13 mouse cellular contexts compared by ENCODE assay signal in the genomic region with DNA sequence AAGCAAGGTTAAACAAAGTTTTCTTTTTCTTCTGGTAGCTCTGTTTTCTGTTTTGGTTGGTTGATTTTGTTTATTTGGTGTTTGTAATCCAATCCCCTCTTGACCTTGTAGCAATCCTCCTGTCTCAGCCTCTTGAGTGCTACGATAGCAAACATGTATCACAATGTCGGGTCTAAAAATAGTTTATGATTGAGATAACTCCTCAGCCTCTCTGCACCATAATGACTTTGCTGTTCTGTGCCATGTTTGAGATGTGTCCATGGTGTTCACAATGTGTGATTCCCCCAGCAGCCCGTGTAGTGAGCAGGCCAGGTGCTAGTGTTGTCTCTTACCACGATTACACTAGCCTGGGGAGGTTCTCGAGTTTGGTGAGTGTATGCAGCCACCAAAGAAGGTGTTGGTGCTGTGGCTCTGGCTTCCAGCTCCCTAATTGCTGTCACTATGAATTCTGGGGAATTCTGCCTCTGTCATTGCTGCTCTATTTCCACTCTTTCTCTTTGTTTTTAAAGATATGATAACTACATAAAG.
"Had no signal": no experiment of that assay in that cellular context is flagged by ENCODE, and none has a peak within 500 bp of the region (broad histone marks: within the 10 kb centered on the region; RNA-seq: fewer than 3 reads in every experiment).

No protein-coding gene starts in this region.

- H3K4me3 ChIP-seq: limb, embryonic 15.5 days; lung, embryonic 15.5 days; midbrain, embryonic 13.5 days; stomach, embryonic 15.5 days had no signal

- H3K4me2 ChIP-seq: limb, embryonic 15.5 days; lung, embryonic 15.5 days; midbrain, embryonic 13.5 days; stomach, embryonic 15.5 days had no signal

- H3K4me1 ChIP-seq: limb, embryonic 15.5 days; lung, embryonic 15.5 days; midbrain, embryonic 13.5 days; stomach, embryonic 15.5 days had no signal

- DNase-seq: kidney, adult 2 months; kidney, postnatal 10 days; layer of hippocampus, adult 9-11 months; layer of hippocampus, postnatal 36 days; lung, postnatal 14 days; right cerebral cortex, postnatal 14 days; thymus, adult 2 months; thymus, postnatal 25 days had no signal

- H3K9me3 ChIP-seq: limb, embryonic 15.5 days; lung, embryonic 15.5 days; midbrain, embryonic 13.5 days; stomach, embryonic 15.5 days had no signal

- H3K27me3 ChIP-seq: limb, embryonic 15.5 days; lung, embryonic 15.5 days; midbrain, embryonic 13.5 days; stomach, embryonic 15.5 days had no signal

- ATAC-seq: intestine, embryonic 16.5 days; midbrain, embryonic 13.5 days had no signal

- H3K9ac ChIP-seq: limb, embryonic 15.5 days; lung, embryonic 15.5 days; midbrain, embryonic 13.5 days; stomach, embryonic 15.5 days had no signal

- H3K27ac ChIP-seq: limb, embryonic 15.5 days; lung, embryonic 15.5 days; midbrain, embryonic 13.5 days; stomach, embryonic 15.5 days had no signal
